Mouse (Mus musculus) induced T-regulatory cell, adult 2 months (primary cell): Measurements from ENCODE around the gene Fbxo3.
"Not testable (repeated sequence)": the region's sequence is repeated elsewhere in the genome, so short reads cannot be mapped to it uniquely, and the experiment has no call there.

Source experiments
- DNase-seq: peaks from one replicate; pipeline ENCODE4 v3.0.0-alpha.2; 2012; ENCODE audit warnings: low read depth

Gene Fbxo3

DNA sequence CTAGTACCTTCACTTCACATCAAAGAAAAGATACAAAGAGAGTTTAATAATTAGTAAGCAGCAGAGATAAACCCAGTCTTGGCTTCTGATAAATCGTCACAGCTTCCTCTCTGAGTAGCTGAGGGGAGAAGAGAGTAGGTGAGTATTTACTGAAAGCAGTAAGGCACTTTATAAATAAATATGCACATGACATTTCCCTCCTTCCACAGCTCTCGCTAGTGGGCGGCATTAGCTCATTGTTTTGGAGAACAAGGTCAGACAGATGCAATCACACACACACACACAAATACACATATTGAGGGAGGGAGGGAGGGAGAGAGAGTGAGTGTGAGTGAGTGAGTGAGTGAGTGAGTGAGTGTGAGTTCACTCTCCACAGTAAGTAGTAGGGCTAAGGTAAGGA, 8.8 kb downstream of the Fbxo3 start:
- no peak for DNase-seq

DNA sequence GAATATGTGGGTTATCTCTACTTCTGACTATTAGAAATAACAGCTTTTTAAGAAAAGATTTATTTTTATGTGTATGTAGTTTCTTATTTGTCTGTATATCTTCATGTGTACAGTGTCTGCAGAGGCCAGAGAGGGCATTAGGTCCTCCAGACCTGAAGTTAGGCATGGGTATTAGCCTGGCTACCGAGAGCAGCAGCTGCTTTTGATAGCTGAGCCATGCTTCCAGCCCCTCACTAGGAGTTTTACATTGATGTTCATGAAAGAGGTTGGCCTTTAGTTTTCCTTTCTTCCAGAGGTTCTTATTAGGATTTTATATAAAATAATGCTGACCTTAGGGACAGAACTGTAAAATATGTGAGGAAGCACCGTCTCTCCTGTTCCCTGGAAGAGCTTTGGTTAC, 10.7 kb downstream of the Fbxo3 start:
- no peak for DNase-seq

DNA sequence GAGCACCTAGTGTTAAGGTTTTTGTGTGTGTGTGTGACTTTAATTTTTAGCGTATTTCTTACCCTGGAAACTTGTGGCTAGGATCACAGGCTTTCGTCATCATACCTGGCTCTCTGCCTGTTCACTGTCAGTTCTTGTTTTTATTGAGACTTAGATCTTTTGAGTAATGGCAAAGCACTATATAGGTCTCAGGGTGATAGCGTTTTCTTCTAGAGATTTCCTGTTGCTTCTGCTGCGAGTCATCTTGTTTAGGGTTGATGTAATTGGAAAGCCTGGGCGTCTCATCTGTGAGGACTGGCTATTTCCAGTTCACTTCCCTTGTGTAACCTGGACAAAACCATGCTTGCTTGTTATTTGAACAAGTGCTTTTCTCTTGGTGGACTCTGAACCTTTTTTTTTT, 14.1 kb downstream of the Fbxo3 start:
- DNase-seq, result no peak

DNA sequence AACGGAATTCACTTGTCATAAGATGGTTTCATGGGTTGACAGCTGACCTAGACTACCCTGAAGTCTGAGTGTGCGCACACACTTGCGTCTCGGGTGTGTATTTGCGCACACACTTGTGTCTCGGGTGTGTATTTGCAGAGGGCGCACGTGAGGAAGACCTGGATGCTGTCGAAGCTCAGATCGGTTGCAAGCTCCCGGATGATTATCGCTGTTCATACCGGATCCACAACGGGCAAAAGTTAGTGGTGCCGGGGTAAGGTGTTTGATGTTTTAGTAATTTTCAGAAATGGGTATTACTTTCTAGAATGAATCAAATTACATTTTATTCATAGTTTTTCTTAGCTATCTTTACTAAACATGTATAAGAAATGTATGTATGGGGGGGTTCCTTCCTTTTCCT, 15.2 kb downstream of the Fbxo3 start:
- no peak for DNase-seq

DNA sequence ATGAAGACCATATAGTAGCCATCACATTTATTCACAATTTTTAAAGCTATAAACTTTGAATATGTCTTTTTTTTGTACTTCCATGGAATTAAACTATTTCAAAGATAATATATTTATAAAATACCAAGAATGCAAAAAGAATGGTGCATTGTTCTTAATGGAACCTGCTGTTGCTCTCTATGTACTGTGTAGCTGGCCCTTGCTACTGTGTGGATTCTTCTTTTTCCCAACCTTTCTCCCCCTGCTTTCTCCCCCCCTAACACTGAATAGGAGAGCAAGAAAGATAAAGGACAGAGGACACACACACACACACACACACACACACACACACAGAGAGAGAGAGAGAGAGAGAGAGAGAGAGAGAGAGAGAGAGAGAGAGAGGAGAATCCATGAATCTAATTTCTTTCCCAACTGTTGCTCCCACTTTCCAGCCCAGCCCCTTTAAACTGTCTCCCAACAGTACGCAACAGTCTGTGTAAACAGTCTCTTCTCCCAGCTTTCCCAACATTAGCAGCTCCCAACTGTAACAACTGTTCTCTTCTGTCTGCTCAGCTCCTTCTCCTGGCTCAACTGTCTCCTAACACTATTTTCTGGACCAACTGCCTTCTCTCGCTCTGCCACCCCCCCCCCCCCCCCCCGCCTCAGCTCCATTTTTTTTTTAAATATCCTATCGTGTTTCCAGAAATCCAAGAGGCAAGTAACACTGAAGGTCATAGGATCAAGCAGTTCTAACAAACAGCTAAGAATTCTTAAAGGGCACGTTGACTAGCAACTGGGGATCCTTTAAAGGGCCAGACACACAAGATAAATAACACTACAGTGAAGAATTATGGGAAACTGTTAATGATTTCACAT, 16.3 kb downstream of the Fbxo3 start:
- DNase-seq, result no peak

DNA sequence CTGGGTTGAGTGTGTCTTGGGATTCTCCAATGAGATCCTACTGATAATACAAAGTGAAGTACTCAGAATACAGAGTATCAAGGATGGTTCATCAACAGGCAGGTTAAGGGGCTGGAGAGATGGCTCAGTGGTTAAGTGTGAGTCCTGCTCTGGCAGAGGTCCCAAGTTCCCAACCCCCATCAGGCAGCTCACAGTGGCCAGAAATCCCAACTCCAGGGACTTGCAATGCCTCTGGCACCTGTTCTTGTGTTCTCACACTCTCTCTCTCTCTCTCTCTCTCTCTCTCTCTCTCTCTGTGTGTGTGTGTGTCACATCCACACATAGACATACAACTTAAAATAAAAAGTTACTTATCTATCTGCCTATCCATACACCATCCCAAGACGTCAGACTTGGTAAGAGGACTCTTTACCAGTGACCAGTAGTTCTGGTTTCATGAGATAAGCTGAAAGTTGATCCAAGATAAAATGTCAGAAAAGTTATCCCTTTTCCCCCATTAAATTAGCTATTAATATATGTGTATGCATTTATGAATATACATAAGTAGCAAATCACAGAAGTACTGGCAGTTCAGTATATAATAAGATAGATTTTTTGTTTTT, 17.1 kb downstream of the Fbxo3 start:
- no peak for DNase-seq

DNA sequence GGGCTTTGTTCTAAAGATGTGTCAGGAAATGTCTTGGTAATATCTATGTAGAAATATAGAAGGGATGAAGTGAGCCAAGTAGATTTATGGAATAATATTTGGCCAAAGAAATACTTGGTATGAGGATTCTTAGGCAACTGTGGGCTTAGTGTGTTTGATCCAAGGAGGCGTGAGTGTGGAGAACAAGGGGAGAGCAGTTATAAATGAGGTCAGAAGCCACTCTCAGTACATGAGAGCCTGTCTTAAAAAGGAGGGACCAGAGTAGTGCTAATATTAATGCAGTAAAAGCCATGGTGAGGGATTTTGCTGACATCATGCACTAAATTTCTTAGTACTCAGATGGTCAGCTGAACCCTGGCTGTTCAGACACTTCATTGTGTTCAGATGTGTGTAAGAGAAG, 30.9 kb downstream of the Fbxo3 start:
- DNase-seq, result no peak

DNA sequence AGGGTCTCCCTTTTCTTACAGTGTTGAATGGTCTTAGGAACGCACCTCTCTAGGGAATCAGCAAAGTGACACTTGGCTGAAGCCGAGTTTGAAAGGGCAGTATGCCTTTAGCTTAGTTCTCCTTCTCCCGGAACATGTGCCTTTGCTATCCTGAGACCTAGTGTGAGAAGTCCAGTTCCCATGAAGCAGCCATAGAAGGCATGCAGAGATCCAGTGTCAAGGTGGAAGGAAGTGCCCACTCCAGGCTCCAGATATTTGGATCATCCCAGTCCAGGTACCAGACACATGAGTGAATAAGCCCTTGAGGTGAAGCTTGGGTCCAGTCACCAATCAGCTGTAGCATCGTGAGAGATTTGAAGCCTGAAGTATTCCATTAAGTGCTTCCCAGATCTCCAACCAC, 31.4 kb downstream of the Fbxo3 start:
- no peak for DNase-seq

DNA sequence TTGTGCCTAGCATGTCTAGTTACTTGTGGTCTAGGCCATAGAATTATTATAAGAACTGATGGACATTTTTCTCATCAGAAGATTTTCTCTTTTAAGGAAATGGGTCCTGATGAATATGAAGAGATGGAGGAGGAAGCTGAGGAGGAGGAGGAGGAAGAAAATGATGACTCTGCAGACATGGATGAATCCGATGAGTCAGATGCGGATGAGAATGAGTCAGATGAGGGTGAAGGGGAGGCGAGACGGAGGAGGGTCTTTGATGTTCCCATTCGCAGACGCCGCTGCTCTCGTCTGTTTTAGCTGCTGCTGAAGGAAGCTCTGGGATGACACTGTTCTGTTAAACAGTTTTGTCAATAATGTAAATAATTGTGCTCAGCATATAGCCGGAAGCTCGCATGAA, 32.3 kb downstream of the Fbxo3 start:
- DNase-seq, result no peak

DNA sequence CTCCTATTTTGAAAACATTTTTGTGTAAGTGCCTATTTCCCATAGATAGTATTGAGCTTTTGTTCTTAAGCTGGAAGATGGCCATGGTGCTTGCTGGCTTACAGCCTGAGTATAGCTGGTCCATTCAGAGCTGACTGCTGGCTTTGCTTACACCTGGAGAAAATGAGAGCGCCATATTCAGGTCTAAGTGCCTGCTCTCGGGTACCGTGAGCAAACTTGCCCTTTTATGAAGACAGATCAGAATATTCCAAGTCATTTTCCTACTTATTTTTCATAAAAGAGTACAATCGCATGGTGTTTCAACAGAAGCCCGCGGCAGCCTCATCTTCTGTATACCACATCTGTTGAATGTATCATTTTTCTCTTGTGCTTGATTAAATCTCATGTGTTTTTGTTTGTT, 33.5 kb downstream of the Fbxo3 start:
- no peak for DNase-seq

DNA sequence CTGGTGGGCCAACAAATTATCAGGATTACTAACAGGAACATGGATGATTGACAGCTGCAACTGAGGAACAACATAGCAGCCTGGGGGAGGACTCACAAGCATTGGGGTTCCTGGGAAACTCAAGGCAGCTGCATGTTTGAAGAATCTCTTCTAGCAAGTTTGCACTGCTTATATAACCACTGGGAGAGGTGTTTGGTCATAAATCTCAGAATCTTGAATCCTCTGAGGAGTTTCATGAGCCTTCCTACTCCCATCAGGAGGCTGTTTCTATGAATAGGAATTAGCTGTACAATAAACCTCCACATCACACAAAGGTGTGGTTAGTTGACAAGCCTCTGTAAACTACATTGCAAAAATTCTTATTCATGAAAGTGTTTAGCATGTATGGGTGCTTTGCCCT, 35.1 kb downstream of the Fbxo3 start:
- DNase-seq, result no peak

DNA sequence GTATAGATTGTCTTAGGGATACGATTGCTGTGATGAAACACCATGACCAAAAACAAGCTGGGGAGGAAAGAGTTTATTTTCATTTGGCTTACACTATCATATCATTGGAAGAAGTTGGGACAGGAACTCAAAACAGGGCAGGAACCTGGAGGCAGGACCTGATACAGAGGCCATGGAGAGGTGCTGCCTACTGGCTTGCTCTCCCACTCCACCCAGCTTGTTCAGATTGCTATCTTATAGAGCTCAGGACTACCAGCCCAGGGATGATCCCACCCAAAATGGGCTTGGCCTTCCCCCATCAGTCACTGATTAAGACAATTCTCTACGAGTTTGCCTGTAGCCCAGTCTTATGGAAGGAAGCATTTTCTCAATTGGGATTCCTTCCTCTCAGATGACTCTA, 36.6 kb downstream of the Fbxo3 start:
- no peak for DNase-seq

DNA sequence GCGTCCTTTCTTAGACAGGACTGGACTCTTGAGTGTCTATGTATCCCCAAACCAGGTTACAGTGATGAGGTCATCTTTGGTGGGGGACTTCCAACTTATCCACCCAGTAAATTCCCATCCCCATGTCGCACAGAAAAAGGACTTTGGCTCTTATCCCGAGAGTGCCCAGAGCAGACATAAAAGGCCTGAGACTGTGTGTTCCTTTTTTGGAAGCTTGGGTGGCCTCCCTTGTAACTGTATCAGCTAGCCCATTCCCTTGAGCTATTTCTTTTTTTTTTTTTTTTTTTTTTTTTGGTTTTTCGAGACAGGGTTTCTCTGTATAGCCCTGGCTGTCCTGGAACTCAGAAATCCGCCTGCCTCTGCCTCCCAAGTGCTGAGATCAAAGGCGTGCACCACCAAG, 38.0 kb downstream of the Fbxo3 start, which contains the start of gene Gm10912:
Gene Gm10912, plus strand, starts transcription at position 301 of the 400 bp plus-strand sequence.
- not testable (repeated sequence) for DNase-seq

DNA sequence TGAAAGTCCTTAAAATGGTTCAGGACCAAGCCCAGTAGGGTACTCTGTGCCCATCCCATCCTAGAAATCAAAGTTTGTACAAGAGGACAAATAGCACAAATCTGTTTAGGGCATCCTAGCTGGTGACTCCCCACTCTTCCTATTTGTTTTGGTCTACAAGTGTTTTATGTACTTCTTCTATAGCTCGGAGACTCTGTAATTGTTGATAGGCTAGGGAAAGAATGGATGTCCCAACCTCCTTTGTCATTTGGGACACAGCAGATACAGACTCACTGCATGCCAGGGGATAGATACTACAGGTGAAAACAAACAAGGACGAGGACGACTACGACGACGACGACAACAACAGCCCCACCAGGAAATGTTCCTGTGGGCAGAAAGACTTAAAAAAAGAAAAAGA, 40.9 kb downstream of the Fbxo3 start, which contains the start of gene Gm10799:
Gene Gm10799, minus strand, starts transcription at position 101 of the 400 bp plus-strand sequence.
- DNase-seq, result not testable (repeated sequence)

DNA sequence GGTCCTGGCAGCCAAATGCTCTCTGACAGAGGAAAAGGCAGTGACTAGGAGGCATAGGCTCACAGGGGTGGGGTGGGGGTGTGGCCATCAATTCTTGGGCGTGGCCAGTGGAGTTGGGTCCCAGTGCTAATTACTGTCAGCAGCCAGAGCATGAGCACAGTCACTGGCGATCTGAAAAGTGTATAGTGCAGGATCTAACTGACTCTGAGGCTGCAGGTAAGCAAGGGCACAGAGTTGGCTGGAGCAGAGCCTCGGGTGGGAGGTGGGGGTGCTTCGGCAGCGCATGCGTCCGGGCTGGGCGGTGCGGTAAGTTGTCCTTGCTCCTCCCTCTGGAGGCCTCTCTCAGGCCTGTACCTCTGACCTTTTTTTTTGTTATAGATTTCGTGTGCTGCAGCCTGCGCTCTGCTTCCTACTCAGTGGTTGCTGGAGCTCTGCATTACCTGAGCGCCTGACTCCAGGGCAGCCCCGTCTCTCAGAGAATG, 42.2 kb downstream of the Fbxo3 start, which contains the start of gene Cd59b:
Gene Cd59b, plus strand, starts transcription at position 146 of the 482 bp plus-strand sequence.
- peak; percentile 71 for DNase-seq

DNA sequence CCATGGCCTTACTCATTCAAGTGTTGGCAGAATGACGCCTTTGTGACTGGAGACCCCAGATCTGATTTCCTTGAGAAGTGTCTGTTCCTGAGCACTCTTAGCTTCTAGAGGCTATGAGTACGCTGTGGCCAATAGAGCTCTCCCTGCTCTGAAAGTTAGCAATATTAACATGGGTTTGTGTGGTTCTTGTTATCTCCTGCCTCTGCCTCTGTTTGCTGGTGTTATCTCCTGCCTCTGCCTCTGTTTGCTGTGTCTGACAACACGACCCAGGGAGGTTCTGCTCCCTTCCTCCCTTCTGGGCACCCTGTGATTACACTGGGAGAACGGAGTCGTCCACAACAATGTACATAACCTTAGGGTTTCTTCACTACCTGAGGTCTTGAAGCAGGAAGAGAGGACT, 50.8 kb downstream of the Fbxo3 start:
- DNase-seq, result not testable (repeated sequence)

DNA sequence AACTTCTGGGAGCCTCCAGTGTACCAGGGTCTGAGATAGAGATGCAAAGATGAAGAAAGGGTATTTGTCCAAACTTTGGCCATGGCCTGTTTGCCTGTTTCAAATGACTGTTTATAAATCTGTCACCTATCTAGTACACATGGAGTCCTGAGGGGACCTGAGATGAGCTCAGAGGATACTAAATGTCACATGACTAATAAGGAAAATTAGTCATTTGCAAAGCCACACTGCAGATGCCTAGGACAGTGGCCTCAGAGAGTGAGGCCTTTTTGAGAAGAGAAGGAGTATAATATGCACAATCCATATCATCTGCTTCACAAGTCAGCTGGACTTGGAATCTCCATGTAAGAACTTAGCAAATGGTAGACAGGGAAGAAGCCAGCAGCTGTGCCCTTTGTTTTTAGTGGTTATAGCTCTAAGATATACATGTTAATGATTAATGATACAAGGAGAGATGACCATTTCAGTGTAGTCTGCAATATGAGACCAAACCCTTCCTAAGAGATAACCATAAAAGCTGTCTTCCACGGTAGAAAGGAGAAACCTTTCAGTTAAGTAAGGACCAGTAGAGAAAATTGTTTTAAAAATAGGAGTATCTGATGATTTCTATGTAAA, 54.0 kb downstream of the Fbxo3 start:
- DNase-seq, result not testable (repeated sequence)

DNA sequence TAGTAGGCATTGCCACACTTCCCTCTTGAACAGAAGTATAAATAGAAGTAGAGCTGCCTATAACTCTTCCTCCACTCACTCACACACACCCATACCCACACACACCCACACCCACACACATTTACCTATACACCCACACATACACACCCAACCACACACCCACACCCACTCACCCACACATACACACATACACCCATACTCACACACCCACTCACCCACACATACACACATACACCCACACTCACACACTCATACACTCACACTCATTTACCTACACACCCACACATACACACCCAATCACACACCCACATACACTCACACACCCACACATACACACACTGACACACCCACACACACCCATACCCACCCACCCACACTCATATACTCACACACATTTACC, 55.0 kb downstream of the Fbxo3 start:
- DNase-seq, result no peak

DNA sequence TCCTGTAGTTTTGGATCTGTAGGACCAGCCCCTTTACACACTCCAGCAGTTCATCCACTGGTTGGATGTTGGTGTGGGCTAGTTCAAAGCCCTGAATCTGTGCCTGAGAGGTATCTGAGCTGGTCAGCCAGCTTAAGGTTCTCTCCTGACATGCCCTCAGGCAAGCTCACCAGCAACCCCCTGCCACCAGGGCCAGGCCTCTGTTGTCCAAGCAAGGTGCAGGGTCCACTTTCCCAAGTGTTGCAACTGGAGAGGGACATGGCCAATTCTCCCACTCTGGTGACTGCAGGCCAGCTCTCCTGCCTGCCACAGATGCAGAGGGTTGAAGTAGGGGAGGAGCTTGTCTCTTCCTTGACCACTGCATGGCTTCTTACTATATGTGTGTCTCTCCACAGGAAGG, 56.5 kb downstream of the Fbxo3 start:
- not testable (repeated sequence) for DNase-seq

DNA sequence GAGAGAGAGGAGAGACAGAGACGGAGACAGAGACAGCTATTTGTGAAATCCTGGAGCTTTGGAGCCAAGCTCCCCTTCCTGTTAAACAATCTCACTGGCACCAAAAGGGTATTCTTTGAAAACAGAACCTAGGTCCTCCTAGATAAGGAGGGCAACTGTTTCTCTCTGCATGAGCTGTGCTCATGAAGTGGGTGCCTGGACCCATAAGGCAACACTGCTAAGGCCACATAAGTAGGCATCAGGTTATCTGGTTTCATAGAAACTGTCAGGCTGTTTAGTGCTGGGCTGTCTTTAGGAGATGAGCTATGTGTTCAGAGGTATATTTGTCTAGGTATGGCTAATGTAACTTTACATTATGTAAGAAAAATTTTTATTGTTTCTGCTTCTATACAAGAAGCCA, 60.0 kb downstream of the Fbxo3 start:
- DNase-seq, result not testable (repeated sequence)

DNA sequence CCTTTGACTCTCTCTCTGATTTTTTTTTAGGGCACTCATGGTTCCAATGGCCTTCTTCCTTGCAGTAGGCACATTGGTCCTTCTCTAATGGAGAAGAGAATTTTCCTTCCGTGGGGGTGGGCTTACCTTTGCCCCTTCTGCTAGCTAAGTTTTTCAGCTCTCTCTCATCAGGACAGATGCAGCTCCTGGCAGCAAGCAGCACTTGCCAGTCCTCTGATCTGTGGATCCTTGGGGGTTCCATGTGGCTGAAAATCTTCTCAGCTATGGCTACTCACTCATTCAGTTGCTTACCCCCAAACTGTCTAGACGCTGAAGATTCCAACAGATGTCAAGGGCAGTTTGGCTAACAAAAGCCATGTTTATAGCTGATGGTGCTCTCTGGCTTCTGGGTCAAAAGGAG, 65.8 kb downstream of the Fbxo3 start:
- no peak for DNase-seq

DNA sequence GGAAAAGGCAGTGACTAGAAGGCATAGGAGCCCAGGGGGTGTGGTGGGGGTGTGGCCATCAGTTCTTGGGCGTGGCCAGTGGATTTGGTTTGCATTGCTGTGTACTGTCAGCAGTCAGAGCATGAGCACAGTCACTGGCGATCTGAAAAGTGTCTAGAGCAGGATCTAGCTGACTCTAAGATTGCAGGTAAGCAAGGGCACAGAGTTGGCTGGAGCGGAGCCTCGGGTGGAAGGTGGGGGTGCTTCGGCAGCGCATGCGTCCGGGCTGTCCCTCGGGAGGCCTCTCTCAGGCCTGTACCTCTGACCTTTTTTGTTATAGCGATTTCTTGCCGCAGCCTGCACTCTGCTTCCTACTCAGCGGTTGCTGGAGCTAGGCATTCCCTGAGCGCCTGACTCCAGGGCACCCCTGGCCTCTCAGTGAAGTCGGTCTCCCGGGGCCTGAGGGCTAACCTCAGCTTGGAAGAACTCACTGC, 68.3 kb downstream of the Fbxo3 start, which contains the start of gene Cd59a:
Gene Cd59a, plus strand, starts transcription at position 61 of the 473 bp plus-strand sequence.
- DNase-seq, result peak; percentile 59

DNA sequence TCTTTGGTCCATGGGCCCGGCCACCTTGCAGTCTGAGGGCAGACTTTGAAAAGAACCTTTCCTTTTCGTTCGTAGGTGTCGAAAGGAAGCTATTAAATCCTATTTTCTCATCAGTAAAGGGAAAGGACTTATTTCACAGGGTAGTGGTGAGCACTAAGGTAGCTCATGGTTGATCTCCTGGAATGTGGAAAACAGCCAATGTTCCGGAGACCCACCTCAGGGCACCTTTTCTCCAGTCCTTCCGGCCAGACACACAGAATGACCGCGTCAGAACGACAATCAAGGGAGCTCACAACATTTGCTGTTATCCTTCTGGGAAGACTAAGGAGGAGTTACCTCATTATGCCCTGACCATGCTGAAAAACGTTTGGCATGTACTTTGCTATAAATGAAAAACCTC, 68.7 kb downstream of the Fbxo3 start:
- DNase-seq, result no peak
